Mouse (Mus musculus) macrophage (primary cell): ENCODE measurements at regions not wholly inside any gene's neighbourhood (a gene's known extent, or its start where the extent isn't known, plus 50 kb on each side); places are given as distances from the start of the nearest gene placed in this dataset.
A peak's percentile ranks its signal among the peaks of the same experiment; 100 is the strongest.

ENCODE experiments used
- H3K27ac ChIP-seq: fragments of 350-480 bp; formaldehyde crosslinking; 2 replicates; pipeline ENCODE4 v1.9.0; 2021
- H3K36me3 ChIP-seq: fragments of 350-480 bp; formaldehyde crosslinking; 2 replicates; pipeline ENCODE4 v1.9.0; 2021; ENCODE audit errors: inconsistent target
- H3K4me3 ChIP-seq: fragments of 350-480 bp; formaldehyde crosslinking; 2 replicates; pipeline ENCODE4 v1.9.0; 2021; ENCODE audit errors: inconsistent target
- H3K79me2 ChIP-seq: fragments of 350-480 bp; formaldehyde crosslinking; 2 replicates; pipeline ENCODE4 v1.9.0; 2021; ENCODE audit errors: inconsistent target
- WGBS: methylation state at CpG from one replicate; pipeline ENCODE4 v1.1.7; 2026; ENCODE audit warnings: inconsistent platforms; ENCODE audit not compliant: missing documents; 5-methylcytosine and 5-hydroxymethylcytosine counted together

- WGBS = 80% methylated on average over 5 of the region's 5 CpGs
- Histone ChIP-seq H3K36me3 (no peaks in the 10 kb centered on the region), H3K4me3 (no peak overlapping the region), H3K27ac (no peak overlapping the region), H3K79me2 (no peaks in the 10 kb centered on the region)
These were observed 409.7 kb downstream of the Zfp704 start for GRCm38 (mm10) chr3:9200156-9200555.

DNA sequence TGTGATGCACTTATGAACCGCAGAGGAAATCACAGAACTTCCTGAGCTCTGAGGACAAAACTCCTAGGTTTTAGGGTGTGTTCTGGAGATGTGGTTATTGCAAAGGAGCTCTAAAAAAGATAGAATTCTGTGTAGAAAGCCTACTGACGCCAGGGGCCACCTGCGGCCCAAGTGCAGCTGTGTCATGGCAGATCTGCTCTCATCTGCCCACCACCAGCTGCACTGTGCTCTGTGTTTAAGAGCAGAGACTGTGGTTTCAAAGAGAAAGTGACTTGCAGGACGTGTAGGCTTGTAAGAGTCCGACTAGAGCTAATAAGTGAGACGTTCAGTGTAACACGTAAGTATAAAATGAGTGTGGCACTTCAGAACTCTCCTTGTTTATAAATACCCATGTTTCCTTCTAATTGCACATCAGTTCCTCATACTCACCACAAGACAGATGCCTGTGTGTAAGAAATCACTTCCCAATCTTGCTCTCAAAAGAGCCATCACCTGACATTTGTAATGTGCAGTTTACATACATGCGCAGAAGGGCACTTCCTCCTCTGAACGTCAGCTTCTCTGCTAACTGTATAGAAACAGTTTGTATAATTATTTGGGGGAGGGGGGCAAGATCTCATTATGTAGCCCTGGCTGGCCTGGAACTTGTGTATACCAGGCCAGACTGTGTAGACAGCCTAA lies 411.1 kb downstream of the Zfp704 start:
- Histone ChIP-seq H3K36me3 (no peaks in the 10 kb centered on the region), H3K4me3 (no peak overlapping the region), H3K27ac (peak overlapping the region; percentile 34; the same call in 1 of the 2 replicates), H3K79me2 (no peaks in the 10 kb centered on the region)
- WGBS = 21% methylated on average over 9 of the region's 9 CpGs

DNA sequence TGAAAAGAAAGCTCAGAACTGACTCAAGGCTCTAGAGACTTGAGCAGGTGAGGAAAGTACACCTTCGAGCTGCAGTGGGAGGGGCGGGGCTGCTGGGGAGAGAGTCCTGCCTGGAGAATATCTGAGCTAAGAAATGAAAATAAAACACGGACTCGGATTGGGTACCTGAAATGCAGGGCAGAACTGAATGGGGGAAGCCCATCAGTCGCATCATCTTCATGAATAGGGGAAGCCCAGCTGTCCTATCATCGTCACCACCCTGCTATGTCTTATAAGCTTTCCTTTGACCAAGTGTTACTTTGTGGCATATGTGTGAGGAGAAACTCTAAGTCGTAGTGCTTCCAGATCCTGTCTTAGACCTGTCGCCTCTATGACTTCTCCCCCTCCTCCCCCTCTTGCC lies 414.1 kb downstream of the Zfp704 start:
- WGBS = 85% methylated on average over 8 of the region's 8 CpGs
- Histone ChIP-seq H3K36me3 (no peaks in the 10 kb centered on the region), H3K27ac (no peak overlapping the region), H3K79me2 (no peaks in the 10 kb centered on the region), H3K4me3 (no peak overlapping the region)

GRCm38 (mm10) chr3:9189366-9190287 lies 420.3 kb downstream of the Zfp704 start:
- Histone ChIP-seq H3K79me2 (no peaks in the 10 kb centered on the region), H3K36me3 (no peaks in the 10 kb centered on the region), H3K27ac (no peak overlapping the region), H3K4me3 (no peak overlapping the region)
- WGBS = 77% methylated on average over 15 of the region's 15 CpGs

DNA sequence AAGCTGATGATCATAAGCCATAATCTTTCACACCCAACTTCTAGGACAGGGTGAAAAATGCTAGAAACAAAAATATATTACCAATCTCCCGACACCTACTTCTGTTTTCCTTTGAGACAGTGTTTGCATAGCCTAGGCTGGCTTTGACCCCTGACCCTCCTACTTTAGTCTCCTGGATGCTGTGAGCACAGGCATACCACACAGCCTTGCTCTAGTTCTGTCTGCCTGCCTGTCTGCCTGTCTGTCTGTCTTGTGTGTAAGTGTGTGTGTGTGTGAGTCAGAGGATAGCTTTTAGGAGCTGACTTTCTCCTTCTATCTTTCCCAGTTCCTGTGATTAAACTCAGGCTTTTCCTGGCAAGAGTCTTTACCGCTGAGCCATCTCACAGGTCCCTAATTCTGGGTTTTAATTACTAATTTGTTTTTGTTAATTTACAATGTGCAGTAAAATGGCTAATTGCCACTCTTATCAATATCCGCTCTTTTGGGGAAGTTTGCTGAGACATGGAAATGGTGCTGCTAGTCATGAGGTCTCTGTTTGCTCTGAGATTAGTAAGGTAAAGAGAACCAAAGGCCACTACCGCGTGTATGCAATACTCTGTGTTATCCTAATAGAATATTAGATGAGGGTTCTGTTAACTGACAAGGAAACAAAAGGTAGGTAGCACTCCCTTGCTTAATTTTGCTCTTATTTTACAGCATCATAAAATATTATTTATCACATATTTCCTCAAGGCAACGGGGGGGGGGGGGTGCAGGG lies 423.3 kb downstream of the Zfp704 start:
- H3K79me2 ChIP-seq = no peaks in the 10 kb centered on the region
- no peak overlapping the region for H3K27ac ChIP-seq
- 84% methylated on average over 5 of the region's 6 CpGs for WGBS
- H3K4me3 ChIP-seq = no peak overlapping the region
- no peaks in the 10 kb centered on the region for H3K36me3 ChIP-seq

GRCm38 (mm10) chr3:9181576-9181975 lies 428.3 kb downstream of the Zfp704 start:
- H3K79me2 ChIP-seq = no peaks in the 10 kb centered on the region
- no peak overlapping the region for H3K27ac ChIP-seq
- no peak overlapping the region for H3K4me3 ChIP-seq
- no peaks in the 10 kb centered on the region for H3K36me3 ChIP-seq
- WGBS = 96% methylated on average over 11 of the region's 11 CpGs

GRCm38 (mm10) chr3:9179641-9180040 lies 430.2 kb downstream of the Zfp704 start:
- Histone ChIP-seq H3K4me3 (no peak overlapping the region), H3K36me3 (no peaks in the 10 kb centered on the region), H3K79me2 (no peaks in the 10 kb centered on the region), H3K27ac (no peak overlapping the region)
- 27% methylated on average over 6 of the region's 6 CpGs for WGBS

DNA sequence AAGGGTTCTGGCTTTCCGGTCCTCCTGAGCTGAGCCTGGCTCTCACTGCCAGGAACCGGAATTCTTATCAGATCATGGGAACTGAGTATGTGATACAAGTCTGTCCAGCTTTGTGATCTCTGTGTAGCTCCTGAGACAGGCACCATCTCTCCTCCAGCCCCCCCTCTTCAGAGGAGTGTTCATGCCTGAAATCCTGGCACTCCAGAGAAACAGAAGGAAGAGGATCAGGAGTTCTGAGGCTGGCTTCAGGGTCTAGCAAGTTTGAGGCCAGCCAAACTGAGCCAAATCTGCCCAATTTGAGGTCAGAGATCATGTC lies 435.4 kb downstream of the Zfp704 start:
- Histone ChIP-seq H3K36me3 (no peaks in the 10 kb centered on the region), H3K79me2 (no peaks in the 10 kb centered on the region), H3K27ac (no peak overlapping the region), H3K4me3 (no peak overlapping the region)
- WGBS = 62% methylated on average over 2 of the region's 2 CpGs

GRCm38 (mm10) chr3:9173643-9174516 lies 436.0 kb downstream of the Zfp704 start:
- WGBS = 27% methylated on average over 16 of the region's 16 CpGs
- Histone ChIP-seq H3K36me3 (no peaks in the 10 kb centered on the region), H3K4me3 (no peak overlapping the region), H3K27ac (no peak overlapping the region), H3K79me2 (no peaks in the 10 kb centered on the region)

GRCm38 (mm10) chr3:9171970-9172369 lies 437.9 kb downstream of the Zfp704 start:
- no peaks in the 10 kb centered on the region for H3K79me2 ChIP-seq
- 69% methylated on average over 1 of the region's 1 CpGs for WGBS
- no peak overlapping the region for H3K4me3 ChIP-seq
- no peak overlapping the region for H3K27ac ChIP-seq
- H3K36me3 ChIP-seq = no peaks in the 10 kb centered on the region

- WGBS = 56% methylated on average over 8 of the region's 12 CpGs
- H3K4me3 ChIP-seq = no peak overlapping the region
- no peak overlapping the region for H3K27ac ChIP-seq
- H3K36me3 ChIP-seq = no peaks in the 10 kb centered on the region
- H3K79me2 ChIP-seq = no peaks in the 10 kb centered on the region
These were observed 440.9 kb downstream of the Zfp704 start for GRCm38 (mm10) chr3:9168955-9169354.

- Histone ChIP-seq H3K27ac (no peak overlapping the region), H3K36me3 (no peaks in the 10 kb centered on the region), H3K4me3 (no peak overlapping the region), H3K79me2 (no peaks in the 10 kb centered on the region)
- 89% methylated on average over 15 of the region's 15 CpGs for WGBS
These were observed 450.8 kb downstream of the Zfp704 start for GRCm38 (mm10) chr3:9159073-9159472.

DNA sequence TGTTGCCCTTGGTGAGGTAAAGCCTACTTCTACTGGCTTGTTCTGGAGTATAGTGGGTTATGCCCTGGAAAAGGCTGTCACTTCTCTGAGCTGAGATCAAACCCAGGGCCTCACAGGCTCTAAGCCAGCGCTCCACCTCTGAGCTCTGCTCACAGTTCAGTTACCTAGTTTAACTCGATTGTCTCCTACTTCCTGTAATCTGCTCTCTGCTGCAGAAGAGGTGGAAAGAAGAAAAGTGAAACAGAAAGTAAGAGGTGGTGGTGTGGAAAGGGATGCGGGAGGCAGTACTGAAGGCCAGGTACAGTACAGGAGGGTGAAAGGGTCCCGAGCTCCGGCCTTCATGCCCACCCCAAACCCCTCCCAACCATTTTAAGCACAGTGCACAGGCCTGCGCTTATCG lies 455.7 kb downstream of the Zfp704 start:
- 46% methylated on average over 7 of the region's 7 CpGs for WGBS
- Histone ChIP-seq H3K4me3 (no peak overlapping the region), H3K27ac (no peak overlapping the region), H3K36me3 (no peaks in the 10 kb centered on the region), H3K79me2 (no peaks in the 10 kb centered on the region)

DNA sequence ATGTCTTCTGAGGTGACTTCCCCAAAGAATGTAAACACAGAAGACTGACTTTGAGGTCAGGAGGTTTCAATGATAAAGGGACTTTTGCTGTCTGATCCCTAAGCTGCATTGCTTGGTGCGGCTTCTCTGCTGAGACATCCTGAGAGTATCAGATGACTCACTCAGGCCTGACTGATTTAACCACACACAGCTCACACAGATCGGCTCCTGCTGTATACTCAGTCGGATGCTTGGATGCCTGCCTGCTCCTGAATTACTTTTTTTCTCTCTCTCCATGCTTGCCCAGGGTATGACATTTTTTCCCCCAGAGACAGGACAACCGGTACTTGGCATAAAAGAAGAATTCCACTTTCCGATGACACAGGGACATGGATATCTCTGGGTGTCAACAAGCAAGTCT lies 456.2 kb downstream of the Zfp704 start:
- Histone ChIP-seq H3K79me2 (no peaks in the 10 kb centered on the region), H3K27ac (no peak overlapping the region), H3K4me3 (no peak overlapping the region), H3K36me3 (no peaks in the 10 kb centered on the region)
- 49% methylated on average over 5 of the region's 5 CpGs for WGBS
